Mouse (Mus musculus) C2C12 (cell line): Measurements from ENCODE around the gene Dyrk1b.

Experiments
- CEBPB ChIP-seq: IDR thresholded peaks from one replicate; pipeline ENCODE4 v1.6.1; 2011; ENCODE audit warnings: low read depth, mild to moderate bottlenecking, control low read depth, moderate library complexity
- CTCF ChIP-seq: IDR thresholded peaks from one replicate; pipeline ENCODE4 v1.5.1; 2011; ENCODE audit not compliant: control insufficient read depth, insufficient read depth, insufficient read length
- MAX ChIP-seq: IDR thresholded peaks from one replicate; pipeline ENCODE4 v1.6.1; 2011; ENCODE audit warnings: mild to moderate bottlenecking, control low read depth
- MYOD1 ChIP-seq: IDR thresholded peaks from one replicate; pipeline ENCODE4 v1.6.1; 2011; ENCODE audit warnings: low read depth; ENCODE audit not compliant: control insufficient read depth, insufficient read length
- MYOG ChIP-seq: IDR thresholded peaks from one replicate; pipeline ENCODE4 v1.6.1; 2011; ENCODE audit not compliant: control insufficient read depth, insufficient read length; ENCODE audit errors: extremely low read depth

GRCm38 (mm10) chr7:28182320-28182719 is 3.1 kb downstream of the Dyrk1b start:
- no peak for TF ChIP-seq CTCF
- TF ChIP-seq MAX = no peak
- no peak for TF ChIP-seq MYOG
- TF ChIP-seq MYOD1 = no peak
- TF ChIP-seq CEBPB = no peak
